Mouse (Mus musculus): ENCODE data around the gene Col1a1. TPM values are rescaled to one million over a fixed set of nuclear protein-coding genes. Genes with fewer than 3 reads are reported as not detected.

The Col1a1 gene
- total and polyA plus RNA-seq, 2 experiments from 2014 or later: 43.3 to 177 TPM

DNA sequence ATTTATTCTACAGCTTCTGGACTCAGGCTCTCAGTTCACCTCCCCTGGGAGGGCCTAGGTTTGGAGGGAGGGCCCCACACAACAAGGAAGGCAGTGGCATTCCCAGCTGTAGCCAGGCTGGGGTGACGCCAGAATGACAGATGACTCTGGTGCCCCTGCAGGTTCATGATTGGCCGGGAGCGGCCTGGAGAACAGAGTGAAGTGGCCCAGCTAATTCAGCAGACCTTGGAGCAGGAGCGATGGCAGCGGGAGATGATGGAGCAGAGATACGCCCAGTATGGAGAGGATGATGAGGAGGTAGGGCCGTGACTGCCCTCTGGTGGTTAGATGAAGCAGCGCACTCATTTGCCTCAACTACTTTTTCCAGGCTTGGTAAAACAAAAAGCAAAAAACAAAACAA lies 65.0 kb downstream of the Col1a1 start:
- under 1% methylated on average over 8 of the region's 8 CpGs for WGBS
- peak; percentile 94 for TF ChIP-seq CTCF (IDR thresholded peaks at IDR 0.05; ENCODE audit: low read depth)
- Histone ChIP-seq H3K4me2 (ENCODE audit: low read depth) (no peak overlapping the region), H3K9me3 (ENCODE audit: low read length) (no peaks in the 10 kb centered on the region), H3K27me3 (ENCODE audit: insufficient read depth, low read length) (no peaks in the 10 kb centered on the region), H3K27ac (ENCODE audit: low read depth, low read length) (peak overlapping the region; percentile 66), H3K4me3 (ENCODE audit: low read depth, low read length) (no peak overlapping the region), H3K4me1 (ENCODE audit: insufficient read depth) (0 out of 2 replicates have a peak, but pooled peaks cover 1% of the 10 kb centered on the region), H3K36me3 (ENCODE audit: insufficient read depth) (peaks cover 85% of the 10 kb centered on the region), H3K9ac (peak overlapping the region; percentile 3; the same call in 1 of the 2 replicates)
- peak; percentile 84 for DNase-seq
- peak; percentile 67; the same call in 1 of the 2 replicates for ATAC-seq

DNA sequence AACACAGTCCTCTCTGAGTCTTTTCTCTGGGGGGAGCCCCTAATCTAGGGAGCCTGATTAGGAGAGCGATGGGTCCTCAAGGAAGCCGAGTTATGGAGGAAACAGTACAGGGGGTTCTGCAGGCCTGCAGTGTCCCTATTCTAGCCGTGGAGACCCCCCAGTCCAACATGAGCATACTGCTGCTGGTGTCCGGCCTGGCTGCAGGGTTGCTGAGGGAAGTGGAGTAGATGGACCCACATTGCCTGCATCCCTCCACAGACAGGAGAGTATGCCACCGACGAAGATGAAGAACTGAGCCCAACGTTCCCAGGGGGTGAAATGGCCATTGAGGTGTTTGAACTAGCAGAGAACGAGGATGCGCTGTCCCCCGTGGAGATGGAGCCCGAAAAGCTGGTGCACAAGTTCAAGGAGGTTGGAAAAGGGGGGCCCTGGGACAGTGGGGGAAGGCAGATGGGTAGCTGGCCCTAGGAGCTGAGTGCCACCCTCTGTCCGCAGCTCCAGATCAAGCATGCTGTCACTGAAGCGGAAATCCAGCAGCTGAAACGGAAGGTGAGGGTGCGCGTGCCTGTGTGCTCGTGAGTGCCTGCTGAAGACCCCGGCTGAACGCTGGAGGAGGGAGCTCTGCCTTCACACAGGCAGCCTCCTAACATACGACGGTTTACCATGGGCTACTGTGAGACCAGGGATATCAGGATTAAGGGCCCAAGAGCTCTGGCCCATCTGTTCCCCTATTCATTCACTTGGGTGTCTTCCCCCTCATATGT lies 65.7 kb downstream of the Col1a1 start:
- H3K27me3 ChIP-seq (ENCODE audit: insufficient read depth, low read length): no peaks in the 10 kb centered on the region
- ATAC-seq (no peak), DNase-seq (no peak)
- H3K9ac ChIP-seq: no peak overlapping the region
- no peak for TF ChIP-seq CTCF (IDR thresholded peaks at IDR 0.05; ENCODE audit: low read depth)
- H3K9me3 ChIP-seq (ENCODE audit: low read length): no peaks in the 10 kb centered on the region
- no peak overlapping the region for H3K4me2 ChIP-seq (ENCODE audit: low read depth)
- peaks cover 8% of the 10 kb centered on the region; the same call in 1 of the 2 replicates for H3K4me1 ChIP-seq (ENCODE audit: insufficient read depth)
- peaks cover 81% of the 10 kb centered on the region for H3K36me3 ChIP-seq (ENCODE audit: insufficient read depth)
- 87% methylated on average over 21 of the region's 21 CpGs for WGBS
- H3K27ac ChIP-seq (ENCODE audit: low read depth, low read length): no peak overlapping the region
- H3K4me3 ChIP-seq (ENCODE audit: low read depth, low read length): no peak overlapping the region

Other genes starting within 250 kb of the Col1a1 start
- not detected in 2 replicates for gene Gm11541, start 231.7 kb upstream of the Col1a1 start, total RNA-seq (2014; rRNA removed)
- gene Gm11541, start 231.7 kb upstream of the Col1a1 start, polyA plus RNA-seq (2015; fragmentation: Nextera tagmentation; extraction: Ambion mirVana): not detected in 2 replicates
- gene Cdc34b, start 194.4 kb upstream of the Col1a1 start, total RNA-seq (2014; rRNA removed): 0.23 TPM in 1 of 2 replicates, not detected in the other
- gene Cdc34b, start 194.4 kb upstream of the Col1a1 start, polyA plus RNA-seq (2015; fragmentation: Nextera tagmentation; extraction: Ambion mirVana): not detected in 2 replicates
- not detected in 2 replicates for gene Tmem92, start 153.5 kb upstream of the Col1a1 start, total RNA-seq (2014; rRNA removed)
- gene Tmem92, start 153.5 kb upstream of the Col1a1 start, polyA plus RNA-seq (2015; fragmentation: Nextera tagmentation; extraction: Ambion mirVana): 0.07 TPM in 1 of 2 replicates, not detected in the other
- not detected in 2 replicates for gene Hils1, start 31.4 kb downstream of the Col1a1 start, total RNA-seq (2014; rRNA removed)
- gene Hils1, start 31.4 kb downstream of the Col1a1 start, polyA plus RNA-seq (2015; fragmentation: Nextera tagmentation; extraction: Ambion mirVana): not detected in 2 replicates
- 0.15 TPM in 1 of 2 replicates, not detected in the other for gene Sgca, start 40.1 kb downstream of the Col1a1 start, total RNA-seq (2014; rRNA removed)
- gene Sgca, start 40.1 kb downstream of the Col1a1 start, polyA plus RNA-seq (2015; fragmentation: Nextera tagmentation; extraction: Ambion mirVana): 0.09 and 0.13 TPM in 2 replicates
- gene Ppp1r9b, start 54.8 kb downstream of the Col1a1 start, total RNA-seq (2014; rRNA removed): 184 and 202 TPM in 2 replicates
- gene Ppp1r9b, start 54.8 kb downstream of the Col1a1 start, polyA plus RNA-seq (2015; fragmentation: Nextera tagmentation; extraction: Ambion mirVana): 22.3 and 24.9 TPM in 2 replicates
- 145 and 150 TPM in 2 replicates for gene Samd14, start 73.7 kb downstream of the Col1a1 start, total RNA-seq (2014; rRNA removed)
- gene Samd14, start 73.7 kb downstream of the Col1a1 start, polyA plus RNA-seq (2015; fragmentation: Nextera tagmentation; extraction: Ambion mirVana): 113 and 130 TPM in 2 replicates
- 6.9 and 10.2 TPM in 2 replicates for gene Pdk2, start 105.1 kb downstream of the Col1a1 start, total RNA-seq (2014; rRNA removed)
- 31.9 and 38.1 TPM in 2 replicates for gene Pdk2, start 105.1 kb downstream of the Col1a1 start, polyA plus RNA-seq (2015; fragmentation: Nextera tagmentation; extraction: Ambion mirVana)
- 12.3 and 23.5 TPM in 2 replicates for gene Itga3, start 140.6 kb downstream of the Col1a1 start, total RNA-seq (2014; rRNA removed)
- 5.2 and 7.4 TPM in 2 replicates for gene Itga3, start 140.6 kb downstream of the Col1a1 start, polyA plus RNA-seq (2015; fragmentation: Nextera tagmentation; extraction: Ambion mirVana)
- 0.14 TPM in 1 of 2 replicates, not detected in the other for gene Dlx3, start 183.9 kb downstream of the Col1a1 start, total RNA-seq (2014; rRNA removed)
- not detected in 2 replicates for gene Dlx3, start 183.9 kb downstream of the Col1a1 start, polyA plus RNA-seq (2015; fragmentation: Nextera tagmentation; extraction: Ambion mirVana)
- gene Dlx4, start 210.0 kb downstream of the Col1a1 start, total RNA-seq (2014; rRNA removed): 0.15 TPM in 1 of 2 replicates, not detected in the other
- gene Dlx4, start 210.0 kb downstream of the Col1a1 start, polyA plus RNA-seq (2015; fragmentation: Nextera tagmentation; extraction: Ambion mirVana): 0.49 and 0.82 TPM in 2 replicates

All from forebrain, postnatal 0 days (tissue).